Mouse (Mus musculus): ENCODE measurements around the gene Irgc1. TPM values are rescaled to one million over a fixed set of nuclear protein-coding genes. Genes with fewer than 3 reads are reported as not detected.

The Irgc1 gene
- total RNA-seq, 2 experiments from 2014 or later: not detected

DNA sequence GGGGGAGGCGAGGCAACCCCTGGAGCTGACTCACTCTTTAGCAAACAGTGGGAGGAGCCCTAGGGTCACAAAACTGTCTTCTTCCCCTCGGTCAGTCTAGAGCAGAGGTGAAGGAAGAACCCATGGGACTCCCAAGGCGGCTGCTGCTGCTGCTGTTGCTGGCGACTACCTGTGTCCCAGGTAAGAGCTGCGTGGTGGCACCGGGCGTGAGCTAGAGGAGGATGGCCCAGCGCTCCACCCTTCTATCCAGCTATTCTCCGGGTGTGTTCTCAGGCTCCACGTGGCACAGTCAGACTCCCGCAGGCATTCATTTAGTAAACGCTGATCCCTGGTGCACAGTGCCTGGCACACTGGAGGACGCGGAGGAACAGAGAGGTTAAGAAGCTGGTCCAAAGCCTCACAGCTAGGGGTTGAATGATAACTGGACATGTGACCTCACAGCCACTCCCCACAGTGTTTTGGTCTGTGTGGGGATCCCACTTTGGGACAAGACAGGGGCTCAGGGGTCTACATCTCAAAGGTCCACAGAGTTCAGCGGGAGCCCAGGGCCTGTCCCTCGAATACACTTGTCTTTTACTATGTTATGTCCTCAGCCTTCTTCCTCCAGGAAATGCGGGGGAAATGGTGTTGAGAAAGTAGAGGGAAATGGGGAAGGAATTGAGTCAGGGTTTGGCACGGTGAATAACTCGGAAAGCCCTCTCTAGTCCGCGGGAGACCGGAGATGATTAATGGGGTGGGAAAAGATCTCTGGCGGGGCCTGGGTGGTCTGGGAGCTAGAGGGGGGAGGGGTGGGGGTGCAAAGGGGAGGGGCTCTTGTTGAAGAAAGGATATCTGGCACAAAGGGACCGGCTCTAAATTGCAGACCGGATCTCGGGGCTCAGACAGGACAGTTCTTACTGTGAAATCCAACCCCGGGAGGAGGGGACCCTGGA, 10.6 kb upstream of the Irgc1 start, which contains the start of gene Plaur:
Gene Plaur, plus strand, starts transcription at position 97 of the 932 bp plus-strand sequence.
- no peak within 1 kb of the TSS for H3K27ac ChIP-seq
- DNase-seq (ENCODE audit: low spot score in 2 of 2): no peak
- H3K4me3 ChIP-seq: no peak within 1 kb of the TSS; the same call in 1 of the 2 replicates
- TF ChIP-seq CTCF (conservative IDR thresholded peaks at IDR 0.05): no peak

DNA sequence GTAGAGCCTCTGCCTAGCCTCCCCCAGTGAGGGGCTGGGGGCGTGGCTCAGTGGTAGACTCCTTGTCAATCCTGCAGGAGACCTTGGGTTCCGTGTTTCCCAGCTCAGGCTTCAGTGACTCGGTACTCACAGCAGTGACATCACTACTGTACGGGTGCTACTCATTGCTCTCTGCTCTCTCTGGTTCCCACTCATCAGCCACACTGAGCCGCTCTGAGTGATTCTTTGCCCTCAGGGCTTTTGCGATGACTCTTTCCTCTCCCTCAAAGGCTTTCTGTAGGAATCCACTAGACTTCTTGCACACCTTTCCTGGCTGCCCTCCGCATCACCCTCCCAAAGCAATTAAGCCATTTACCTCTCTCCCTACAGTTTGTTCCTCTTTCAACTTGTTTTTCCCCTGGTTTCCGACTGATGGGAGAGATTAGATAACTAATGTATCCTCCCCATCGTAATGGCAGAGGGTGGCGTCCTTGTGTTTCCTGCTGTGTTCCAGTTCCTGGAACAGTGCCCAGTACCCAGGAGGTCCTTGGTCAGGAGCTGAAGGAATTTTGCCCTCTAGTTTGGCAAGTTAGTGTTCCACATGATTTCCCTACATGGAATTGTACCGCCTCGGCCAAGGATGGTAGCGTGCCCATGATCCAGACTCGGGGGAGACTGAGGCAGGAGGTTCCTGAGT, 9.4 kb upstream of the Irgc1 start:
- no peak for TF ChIP-seq CTCF (conservative IDR thresholded peaks at IDR 0.05)
- no peak overlapping the region for H3K4me3 ChIP-seq
- no peak for DNase-seq (ENCODE audit: low spot score in 2 of 2)
- H3K27ac ChIP-seq: no peak overlapping the region

DNA sequence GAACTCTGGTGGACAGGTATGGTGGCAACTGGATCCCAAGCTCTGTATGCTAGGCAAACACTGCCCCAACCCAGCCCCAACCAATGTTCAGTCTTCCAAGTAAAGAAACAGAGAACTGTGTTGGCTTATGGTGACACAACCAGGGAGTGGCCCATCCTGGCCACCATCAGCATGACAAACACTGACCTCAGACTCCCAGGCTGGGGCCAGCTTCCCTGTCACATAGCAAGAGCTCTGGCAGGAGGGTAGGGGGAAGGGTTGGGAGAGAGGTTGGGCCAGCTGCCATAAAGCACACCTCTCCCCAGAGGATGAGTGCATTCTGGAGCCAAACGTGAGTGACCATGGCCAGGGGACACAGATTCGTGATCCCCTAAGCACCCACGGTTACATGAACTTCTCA, 7.7 kb upstream of the Irgc1 start:
- H3K27ac ChIP-seq: no peak overlapping the region
- no peak overlapping the region for H3K4me3 ChIP-seq
- TF ChIP-seq CTCF (conservative IDR thresholded peaks at IDR 0.05): no peak
- no peak for DNase-seq (ENCODE audit: low spot score in 2 of 2)

DNA sequence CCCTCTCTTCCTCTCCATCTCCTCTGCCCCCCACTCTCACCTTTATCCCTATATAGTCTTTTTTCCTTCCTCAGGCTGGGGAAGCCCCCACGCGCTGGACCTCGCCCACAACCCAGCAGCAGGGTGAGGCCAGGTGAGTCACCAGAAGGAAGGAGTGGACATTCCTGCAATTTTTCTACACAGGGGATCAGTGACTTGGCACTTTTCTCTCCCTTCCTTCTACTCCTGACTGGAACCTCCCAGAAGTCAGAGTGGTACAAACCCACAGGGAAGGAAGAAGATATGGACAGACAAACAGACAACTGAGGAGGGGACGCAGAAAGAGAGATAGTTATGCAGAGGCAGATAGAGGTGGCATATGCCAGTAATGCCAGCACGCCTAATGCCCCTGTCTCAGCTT, 7.3 kb upstream of the Irgc1 start:
- H3K4me3 ChIP-seq: no peak overlapping the region
- DNase-seq (ENCODE audit: low spot score in 2 of 2): no peak
- no peak for TF ChIP-seq CTCF (conservative IDR thresholded peaks at IDR 0.05)
- no peak overlapping the region for H3K27ac ChIP-seq

DNA sequence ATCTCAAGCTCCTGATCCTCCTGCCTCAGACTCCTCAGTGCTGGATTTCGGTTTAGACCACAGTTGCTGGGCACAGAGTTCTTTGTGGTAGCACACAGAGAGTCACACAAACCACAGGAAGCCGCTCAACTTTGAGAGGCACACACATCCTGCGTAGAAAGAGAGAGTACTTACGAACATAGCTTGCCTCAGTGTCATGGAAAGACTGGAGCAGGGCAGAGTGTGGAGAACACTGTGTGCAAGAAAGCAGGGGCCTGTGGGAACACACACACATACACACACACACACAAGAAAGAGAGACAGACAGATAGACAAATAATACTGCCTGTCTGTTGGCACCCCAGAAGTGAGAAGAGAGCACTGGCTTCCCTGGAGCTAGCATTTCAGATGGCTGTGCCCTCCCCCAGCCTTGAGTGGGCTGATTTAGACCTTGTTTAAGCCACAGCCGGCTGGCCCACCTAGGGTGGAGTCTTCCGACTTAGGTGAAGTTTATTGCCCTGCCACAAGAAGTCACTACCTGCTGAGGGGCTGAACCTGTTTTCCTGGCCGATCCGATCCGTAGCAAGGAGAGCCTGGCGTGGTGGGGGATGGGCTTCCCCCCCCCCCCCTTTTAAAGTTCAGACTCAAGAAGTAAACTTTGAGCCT, 5.8 kb upstream of the Irgc1 start:
- no peak overlapping the region for H3K27ac ChIP-seq
- H3K4me3 ChIP-seq: no peak overlapping the region
- TF ChIP-seq CTCF (conservative IDR thresholded peaks at IDR 0.05): no peak
- no peak for DNase-seq (ENCODE audit: low spot score in 2 of 2)

DNA sequence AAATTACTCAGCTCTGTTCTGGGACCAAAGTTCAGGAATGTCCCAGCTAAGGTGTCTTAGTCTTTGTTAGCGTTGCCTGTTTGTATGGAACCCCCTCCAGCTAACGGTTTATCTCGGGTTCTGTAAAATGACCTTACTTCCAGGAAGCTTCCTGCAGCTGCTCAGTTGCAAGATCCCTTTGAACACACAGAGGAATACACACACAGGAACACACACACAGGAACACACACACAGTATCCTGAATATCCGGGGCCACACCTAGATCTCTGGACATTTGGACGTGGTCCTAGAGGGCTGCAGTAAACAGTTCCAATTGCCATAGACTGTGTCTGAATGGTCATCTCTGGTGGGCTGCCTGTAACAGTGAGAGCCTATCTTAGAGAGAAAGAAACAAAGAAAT, 3.6 kb upstream of the Irgc1 start:
- Histone ChIP-seq H3K27ac (no peak overlapping the region), H3K4me3 (no peak overlapping the region)
- no peak for DNase-seq (ENCODE audit: low spot score in 2 of 2)
- TF ChIP-seq CTCF (conservative IDR thresholded peaks at IDR 0.05): no peak

DNA sequence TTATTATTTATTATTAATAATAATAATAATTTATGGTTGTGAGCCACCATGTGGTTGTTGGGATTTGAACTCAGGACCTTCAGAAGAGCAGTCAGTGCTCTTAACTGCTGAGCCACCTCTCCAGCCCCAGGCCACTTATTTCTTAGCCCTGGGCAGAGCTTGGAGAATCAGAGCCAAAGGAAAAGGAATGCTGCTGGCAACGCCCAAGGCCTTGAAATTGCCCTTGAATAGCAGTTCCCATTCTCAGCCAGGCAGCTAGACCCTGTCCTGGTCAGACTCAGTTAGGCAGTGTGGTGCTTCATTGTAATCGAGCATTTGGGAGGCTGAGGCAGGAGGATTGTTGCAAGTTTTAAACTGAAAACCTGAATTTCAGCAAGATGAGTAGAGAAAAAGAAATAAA, 2.1 kb upstream of the Irgc1 start:
- TF ChIP-seq CTCF (conservative IDR thresholded peaks at IDR 0.05): no peak
- no peak for DNase-seq (ENCODE audit: low spot score in 2 of 2)
- H3K27ac ChIP-seq: no peak overlapping the region
- H3K4me3 ChIP-seq: no peak overlapping the region

DNA sequence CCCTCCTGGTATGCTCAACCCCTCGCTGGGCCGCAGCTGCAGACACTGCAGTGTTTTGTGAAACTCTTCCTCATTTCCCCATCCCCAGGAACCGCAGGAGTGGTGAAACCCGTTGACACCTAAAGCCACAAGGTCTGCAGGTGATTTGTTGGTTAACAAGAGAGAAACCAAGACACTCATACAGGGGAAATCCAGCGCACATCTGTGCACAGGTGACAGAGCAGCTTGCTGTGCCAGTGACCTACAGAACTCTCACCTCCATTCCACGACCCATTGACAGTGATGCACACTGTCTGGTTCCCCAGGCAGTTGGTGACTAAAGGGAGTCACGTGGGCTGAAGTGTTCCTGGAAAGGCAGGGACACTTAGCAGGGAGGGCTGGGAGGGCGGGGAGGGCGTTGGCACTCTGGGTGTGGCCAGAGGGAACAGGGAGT, 1.5 kb downstream of the Irgc1 start:
- H3K27ac ChIP-seq: no peak overlapping the region
- TF ChIP-seq CTCF (conservative IDR thresholded peaks at IDR 0.05): no peak
- no peak for DNase-seq (ENCODE audit: low spot score in 2 of 2)
- H3K4me3 ChIP-seq: no peak overlapping the region

DNA sequence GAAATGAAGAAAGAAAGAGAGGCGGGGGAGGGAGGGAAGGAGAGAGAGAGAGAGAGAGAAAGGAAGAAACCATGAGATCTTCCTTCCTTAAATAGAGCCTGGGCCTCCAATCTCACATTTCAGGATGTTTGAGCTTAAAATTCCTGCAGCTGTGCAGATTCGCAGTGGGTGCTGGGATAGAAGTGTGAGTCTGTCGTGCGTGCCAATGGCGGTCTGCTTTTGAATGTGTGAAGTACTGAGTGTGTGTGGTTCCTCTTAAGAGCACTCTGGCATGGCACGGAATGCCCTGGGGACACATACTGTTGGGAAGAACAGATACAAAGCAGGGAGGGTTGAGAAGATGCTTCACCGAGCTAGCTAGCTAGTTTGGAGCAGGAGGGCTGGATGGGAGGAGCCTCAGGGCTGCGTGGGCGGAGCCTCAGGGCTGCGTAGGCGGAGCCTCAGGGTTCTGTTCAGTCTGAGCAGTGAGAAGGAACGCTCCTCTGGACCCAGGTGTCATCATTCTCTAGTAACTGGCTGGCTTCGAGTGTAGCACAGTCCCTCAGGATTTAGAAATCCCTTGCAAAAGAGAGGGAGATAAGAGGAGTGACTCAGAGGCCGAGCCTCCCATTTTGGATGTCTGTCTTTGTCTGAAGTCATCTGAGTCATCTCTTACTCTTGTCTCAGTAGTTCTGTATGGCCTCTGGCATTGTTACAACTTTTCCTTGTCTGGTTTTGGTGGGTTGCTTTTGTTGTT, 3.1 kb downstream of the Irgc1 start:
- Histone ChIP-seq H3K27ac (no peak overlapping the region), H3K4me3 (no peak overlapping the region)
- no peak for DNase-seq (ENCODE audit: low spot score in 2 of 2)
- TF ChIP-seq CTCF (conservative IDR thresholded peaks at IDR 0.05): no peak

DNA sequence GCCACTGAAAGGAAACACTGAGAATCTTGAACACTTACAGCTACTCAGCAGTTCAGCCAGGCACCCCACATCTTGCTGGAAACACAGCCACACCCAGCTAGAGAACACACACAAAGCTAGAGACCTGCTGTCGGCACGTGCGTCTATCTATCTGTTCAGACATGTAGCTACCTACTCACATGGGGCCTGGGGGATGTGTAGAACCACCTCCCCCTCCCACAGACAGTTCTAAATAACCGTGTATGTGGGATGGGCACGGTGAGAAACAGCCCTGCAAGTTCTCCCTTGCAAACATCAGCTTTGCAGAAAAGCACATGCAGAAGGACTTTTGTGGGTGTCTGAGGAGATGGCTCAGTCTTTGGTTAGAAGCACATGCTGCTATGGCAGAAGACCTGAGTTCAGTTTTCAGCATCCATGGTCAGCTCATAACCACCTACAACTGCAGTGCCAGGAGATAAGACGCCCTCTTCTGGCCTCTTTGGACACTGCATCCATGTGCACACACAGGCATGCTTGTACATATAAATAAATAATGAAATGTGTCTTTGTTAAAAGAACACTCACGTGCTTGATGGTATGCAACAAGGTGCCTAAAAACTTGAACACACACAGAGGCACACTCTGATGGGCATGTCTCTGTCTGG, 5.3 kb downstream of the Irgc1 start:
- DNase-seq (ENCODE audit: low spot score in 2 of 2): no peak
- no peak overlapping the region for H3K27ac ChIP-seq
- no peak overlapping the region for H3K4me3 ChIP-seq
- TF ChIP-seq CTCF (conservative IDR thresholded peaks at IDR 0.05): peak; percentile 41

DNA sequence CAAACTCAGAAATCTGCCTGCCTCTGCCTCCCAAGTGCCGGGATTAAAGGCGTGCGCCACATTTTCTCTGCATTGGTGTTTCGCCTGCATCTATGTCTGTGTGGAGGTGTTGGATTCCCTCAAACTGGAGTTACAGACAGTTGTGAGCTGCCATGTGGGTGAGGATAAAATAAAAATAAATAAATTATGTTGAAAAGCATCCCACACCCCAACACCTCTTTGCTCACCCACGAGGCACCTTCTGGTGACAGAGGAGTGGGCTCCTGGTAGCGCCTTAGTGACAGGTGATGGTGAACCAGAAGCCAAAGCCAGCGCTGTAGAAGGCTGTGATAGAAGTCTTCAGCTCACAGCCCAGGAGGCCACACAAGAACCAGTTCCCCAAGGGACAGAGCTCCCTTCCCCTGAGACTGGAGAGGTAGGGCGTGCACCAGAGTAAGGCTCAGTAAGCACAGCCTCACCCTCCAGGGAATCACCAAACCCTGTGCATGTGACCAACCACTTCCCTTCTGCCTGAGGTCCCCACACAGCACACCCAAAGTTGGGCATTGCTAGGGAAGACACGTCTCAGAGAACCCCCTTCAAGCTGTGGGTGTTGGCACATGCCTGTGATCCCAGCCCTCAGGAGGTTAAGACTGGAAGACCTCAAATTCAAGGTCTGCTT, 6.7 kb downstream of the Irgc1 start:
- no peak for DNase-seq (ENCODE audit: low spot score in 2 of 2)
- no peak overlapping the region for H3K4me3 ChIP-seq
- TF ChIP-seq CTCF (conservative IDR thresholded peaks at IDR 0.05): no peak
- no peak overlapping the region for H3K27ac ChIP-seq

DNA sequence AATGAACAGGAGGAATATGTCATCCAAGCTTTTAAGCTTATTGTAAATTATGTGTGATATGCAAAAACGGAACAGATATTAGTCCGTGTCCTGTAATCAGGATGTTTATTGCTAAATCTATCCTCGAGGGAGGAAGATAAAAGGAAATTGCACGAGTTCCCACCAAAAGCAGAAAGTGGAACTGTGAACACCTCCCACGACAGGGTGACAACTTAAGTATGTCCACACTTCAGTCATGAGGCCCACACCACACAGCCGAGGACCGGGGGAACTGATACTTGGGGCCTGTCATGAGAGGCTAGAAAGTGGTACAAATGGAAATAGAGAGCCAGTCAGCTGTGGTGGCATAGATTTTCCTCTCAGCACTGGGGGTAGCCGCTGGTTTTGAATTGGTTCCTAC, 9.8 kb downstream of the Irgc1 start:
- Histone ChIP-seq H3K27ac (no peak overlapping the region), H3K4me3 (no peak overlapping the region)
- no peak for TF ChIP-seq CTCF (conservative IDR thresholded peaks at IDR 0.05)
- DNase-seq (ENCODE audit: low spot score in 2 of 2): no peak

All from layer of hippocampus, adult 2 months (tissue).